Mouse (Mus musculus) G1E (cell line): ENCODE measurements around the gene Kdsr.
"Not testable (repeated sequence)": the region's sequence is repeated elsewhere in the genome, so short reads cannot be mapped to it uniquely, and the experiment has no call there.

ENCODE experiments used
- CTCF ChIP-seq: IDR thresholded peaks from 2 replicates; pipeline ENCODE4 v1.5.1; 2012; ENCODE audit warnings: low read depth, low read length, inconsistent platforms, mixed read lengths
- GATA1 ChIP-seq: IDR thresholded peaks from 2 replicates; pipeline ENCODE4 v1.6.1; 2012; ENCODE audit warnings: borderline replicate concordance, low read length, inconsistent platforms, mixed read lengths
- POLR2AphosphoS5 ChIP-seq: IDR thresholded peaks from 2 replicates; pipeline ENCODE4 v1.6.1; 2012; ENCODE audit warnings: low read depth, low read length, inconsistent platforms; ENCODE audit not compliant: insufficient replicate concordance

GRCm38 (mm10) chr1:106717736-106718135 lies 41.8 kb downstream of the Kdsr start:
- TF ChIP-seq POLR2AphosphoS5, CTCF, GATA1: not testable (repeated sequence)
